Mouse (Mus musculus): ENCODE measurements around the gene Scrn3. TPM values are rescaled to one million over a fixed set of nuclear protein-coding genes. Genes with fewer than 3 reads are reported as not detected.

Scrn3 gene
- total RNA-seq, 2 experiments from 2014 or later = 15.0 to 16.8 TPM

DNA sequence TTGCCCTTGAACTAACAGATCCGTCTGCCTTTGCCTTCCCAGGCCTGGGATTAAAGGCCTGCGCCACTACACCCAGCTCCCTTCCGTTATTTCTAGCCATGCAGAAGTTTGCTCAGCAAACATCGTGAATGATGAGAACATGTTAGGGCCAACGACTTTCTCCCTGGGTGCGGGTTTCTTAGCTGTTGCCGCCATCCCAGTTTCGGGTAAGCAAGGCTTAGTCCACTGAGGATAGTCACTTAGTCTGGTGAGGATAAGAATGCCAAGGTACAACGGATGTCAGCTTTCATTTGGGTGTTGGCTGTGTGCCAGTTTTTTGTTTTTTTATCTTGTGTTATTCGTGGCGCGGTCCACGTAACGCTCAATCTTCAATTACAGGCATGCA lies 708 bp downstream of the Scrn3 start:
- peak; percentile 37 to 46 for DNase-seq (ENCODE audit: low spot score in 2 of 2)

DNA sequence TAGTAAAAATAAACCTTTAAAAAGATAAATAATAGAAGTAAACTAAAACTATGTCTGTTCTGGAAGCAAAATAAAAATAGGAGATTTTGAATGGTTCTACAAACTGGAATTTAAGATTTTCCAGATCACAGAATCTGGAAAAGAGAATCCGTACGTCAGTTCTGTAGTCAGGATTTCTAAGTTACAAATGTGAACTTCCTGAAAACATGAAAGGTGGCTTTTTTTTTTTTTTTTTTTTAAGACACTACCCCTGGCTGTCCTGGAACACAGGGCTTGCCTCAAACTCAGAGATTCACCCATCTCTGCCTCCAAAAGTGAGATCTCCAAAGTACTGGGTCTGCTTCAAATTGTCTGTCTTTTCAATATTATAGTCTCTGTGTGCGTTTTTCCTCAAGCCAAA lies 1.9 kb downstream of the Scrn3 start:
- DNase-seq (ENCODE audit: low spot score in 2 of 2) = no peak

GRCm38 (mm10) chr2:73317426-73317825 lies 5.0 kb downstream of the Scrn3 start:
- DNase-seq (ENCODE audit: low spot score in 2 of 2) = no peak

DNA sequence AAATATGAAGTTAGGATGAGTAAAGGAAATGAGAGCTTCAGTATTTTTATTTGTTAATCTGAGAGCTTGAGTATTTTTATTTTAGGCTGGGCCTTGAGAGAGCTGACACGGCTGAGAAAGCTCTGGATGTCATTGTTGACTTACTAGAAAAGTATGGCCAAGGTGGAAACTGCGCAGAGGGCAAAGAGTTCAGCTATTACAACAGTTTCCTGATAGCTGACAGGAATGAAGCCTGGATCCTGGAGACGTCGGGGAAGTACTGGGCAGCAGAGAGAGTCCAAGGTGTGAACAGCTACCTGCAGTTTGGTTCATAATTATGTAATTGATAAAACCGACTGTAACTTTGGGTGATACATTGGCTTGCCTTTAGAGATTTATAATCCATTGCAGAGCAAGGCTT lies 6.8 kb downstream of the Scrn3 start:
- no peak for DNase-seq (ENCODE audit: low spot score in 2 of 2)

GRCm38 (mm10) chr2:73322991-73323390 lies 10.6 kb downstream of the Scrn3 start:
- no peak for DNase-seq (ENCODE audit: low spot score in 2 of 2)

DNA sequence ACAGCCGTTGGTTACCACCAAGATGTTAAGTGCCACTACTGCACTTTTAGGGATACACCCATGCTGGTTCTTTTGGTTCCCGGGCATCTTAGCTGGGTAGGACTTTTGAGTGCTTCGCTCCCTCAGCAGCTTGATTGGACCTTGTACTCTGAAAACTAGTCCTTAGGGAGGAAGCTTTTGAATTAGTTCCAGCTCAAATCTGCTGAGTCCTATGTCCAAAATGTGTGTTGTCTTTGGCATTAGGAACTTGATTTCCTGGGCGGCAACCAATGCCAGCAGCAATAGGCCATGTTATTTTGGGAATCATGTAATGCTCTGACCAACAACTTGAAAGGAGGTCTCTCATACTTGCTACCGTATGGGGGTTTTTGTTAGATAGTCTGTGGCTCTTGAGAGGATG lies 13.5 kb downstream of the Scrn3 start:
- no peak for DNase-seq (ENCODE audit: low spot score in 2 of 2)

- no peak for DNase-seq (ENCODE audit: low spot score in 2 of 2)
Observed at GRCm38 (mm10) chr2:73335949-73336348, 23.5 kb downstream of the Scrn3 start.

GRCm38 (mm10) chr2:73338415-73338814 lies 26.0 kb downstream of the Scrn3 start:
- no peak for DNase-seq (ENCODE audit: low spot score in 2 of 2)

DNA sequence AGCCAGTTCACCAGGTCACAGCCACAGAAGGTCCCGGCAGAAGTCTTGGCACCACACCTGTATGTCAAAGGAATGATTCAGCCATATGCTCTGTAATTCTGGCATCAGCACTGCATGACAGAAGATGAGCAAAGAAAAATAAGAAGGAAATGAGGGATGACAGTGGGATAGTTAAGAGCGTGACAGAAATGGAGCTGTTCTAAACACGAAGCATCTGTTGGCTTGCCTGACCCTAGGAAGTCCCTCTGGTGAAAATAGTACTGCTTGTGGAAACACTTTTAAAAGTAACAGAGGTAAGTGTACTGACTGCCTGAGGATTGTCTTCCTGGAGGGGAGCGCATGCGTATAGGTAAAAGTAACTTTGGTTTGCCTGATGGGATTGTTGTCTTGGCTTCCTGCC lies 31.3 kb downstream of the Scrn3 start:
- DNase-seq (ENCODE audit: low spot score in 2 of 2) = no peak

- DNase-seq (ENCODE audit: low spot score in 2 of 2) = no peak
Observed at GRCm38 (mm10) chr2:73345204-73345603, 32.8 kb downstream of the Scrn3 start.

DNA sequence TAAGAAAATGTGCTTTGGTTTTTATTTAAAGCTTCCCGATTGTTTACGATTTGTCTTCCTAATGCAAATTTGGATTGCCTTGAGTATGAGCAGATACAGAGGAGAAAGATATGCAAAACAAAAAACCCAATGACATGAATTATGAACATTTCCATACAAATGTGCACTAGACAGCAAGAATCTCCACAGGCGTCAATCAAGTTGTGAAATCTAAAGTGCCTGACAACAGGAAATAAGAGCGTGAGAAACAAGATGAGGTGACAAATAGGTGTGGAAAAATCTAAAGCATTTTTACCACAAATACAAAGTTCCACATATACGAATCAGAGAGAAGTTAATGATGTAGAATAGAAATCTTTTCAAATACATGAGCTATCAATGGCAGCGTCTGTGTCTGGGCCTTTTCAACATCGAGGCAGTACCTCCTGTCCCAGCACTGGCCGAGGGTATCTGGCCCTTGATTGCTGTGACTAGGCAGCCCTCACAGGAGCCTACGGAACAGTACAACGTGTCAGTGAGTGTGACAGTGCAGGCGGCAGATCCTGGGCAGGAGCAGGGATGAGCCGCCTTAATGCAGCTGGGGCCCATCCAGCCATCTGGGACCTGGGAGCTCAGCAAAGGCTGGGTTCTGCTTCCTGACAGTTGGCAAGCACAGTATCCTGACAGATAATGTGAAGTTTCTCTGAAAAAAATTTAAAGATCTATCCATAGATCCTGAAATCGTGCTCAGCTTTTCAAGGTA lies 34.1 kb downstream of the Scrn3 start:
- peak; percentile 59 to 78 for DNase-seq (ENCODE audit: low spot score in 2 of 2)

GRCm38 (mm10) chr2:73347136-73347535 lies 34.7 kb downstream of the Scrn3 start:
- DNase-seq (ENCODE audit: low spot score in 2 of 2) = no peak

DNA sequence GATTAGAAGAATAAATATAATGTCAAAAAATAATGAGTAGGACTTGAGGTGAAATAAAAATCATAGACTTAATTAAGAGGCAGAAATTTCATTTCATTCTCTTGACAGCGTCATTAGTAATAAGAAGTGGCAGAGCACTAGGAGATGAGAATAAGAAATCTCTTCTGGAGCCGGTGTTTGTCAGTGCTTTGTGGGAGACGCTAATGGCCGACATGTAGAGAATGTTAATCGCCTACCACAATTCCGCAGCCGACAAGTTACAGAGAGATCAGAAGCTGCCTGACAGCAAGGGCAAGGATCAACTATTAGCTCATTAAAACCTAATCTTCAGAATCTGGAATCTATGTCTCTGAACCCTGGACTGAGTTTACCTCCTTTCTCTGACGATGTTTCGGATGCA lies 35.4 kb downstream of the Scrn3 start:
- no peak for DNase-seq (ENCODE audit: low spot score in 2 of 2)

GRCm38 (mm10) chr2:73348221-73348620 lies 35.8 kb downstream of the Scrn3 start:
- no peak for DNase-seq (ENCODE audit: low spot score in 2 of 2)

DNA sequence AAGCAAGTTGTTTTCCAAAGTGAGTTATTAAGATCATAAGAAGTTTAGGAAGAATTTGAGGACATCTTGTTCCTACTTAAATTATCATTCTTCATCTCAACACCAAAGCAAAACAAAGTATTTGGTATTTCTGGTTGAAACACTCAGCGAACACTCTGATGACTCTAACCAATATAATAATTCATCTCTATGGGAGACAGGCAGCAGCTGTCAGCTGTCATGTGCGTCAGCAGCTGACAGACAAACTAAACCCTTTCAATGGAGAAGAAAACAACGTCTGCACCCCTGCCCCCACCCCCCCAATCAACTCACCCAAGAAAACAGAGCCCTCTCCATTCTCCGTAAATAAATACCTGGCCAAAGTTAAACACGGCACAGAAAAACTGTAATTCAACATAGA lies 39.1 kb downstream of the Scrn3 start:
- DNase-seq (ENCODE audit: low spot score in 2 of 2) = peak in 1 of 2 experiments; percentile 54

- DNase-seq (ENCODE audit: low spot score in 2 of 2) = peak in 1 of 2 experiments; percentile 64
Observed at GRCm38 (mm10) chr2:73351927-73352374, 39.5 kb downstream of the Scrn3 start.

- DNase-seq (ENCODE audit: low spot score in 2 of 2) = no peak
Observed at GRCm38 (mm10) chr2:73357004-73357403, 44.6 kb downstream of the Scrn3 start.

- no peak for DNase-seq (ENCODE audit: low spot score in 2 of 2)
Observed at GRCm38 (mm10) chr2:73359941-73360340, 47.5 kb downstream of the Scrn3 start.

- no peak for DNase-seq (ENCODE audit: low spot score in 2 of 2)
Observed at GRCm38 (mm10) chr2:73360536-73360935, 48.1 kb downstream of the Scrn3 start.

DNA sequence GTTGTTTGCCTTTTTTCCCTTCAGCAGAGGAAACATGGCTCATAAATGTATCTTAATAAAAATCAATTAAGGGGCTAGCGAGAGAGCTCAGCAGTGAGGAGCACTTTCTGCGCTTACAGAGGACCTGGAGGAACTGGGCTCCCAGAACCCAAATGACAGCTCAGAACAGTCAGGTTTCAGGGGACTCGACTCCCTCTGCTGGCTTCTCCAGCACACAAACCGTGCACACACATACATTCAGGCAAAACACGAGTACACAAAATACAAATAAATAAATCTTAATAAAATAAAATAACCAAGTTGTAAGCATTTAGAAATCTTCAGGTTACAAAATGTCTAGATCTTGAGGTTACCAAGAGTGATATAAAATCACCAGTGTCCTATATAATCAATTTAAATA lies 51.0 kb downstream of the Scrn3 start:
- no peak for DNase-seq (ENCODE audit: low spot score in 2 of 2)

DNA sequence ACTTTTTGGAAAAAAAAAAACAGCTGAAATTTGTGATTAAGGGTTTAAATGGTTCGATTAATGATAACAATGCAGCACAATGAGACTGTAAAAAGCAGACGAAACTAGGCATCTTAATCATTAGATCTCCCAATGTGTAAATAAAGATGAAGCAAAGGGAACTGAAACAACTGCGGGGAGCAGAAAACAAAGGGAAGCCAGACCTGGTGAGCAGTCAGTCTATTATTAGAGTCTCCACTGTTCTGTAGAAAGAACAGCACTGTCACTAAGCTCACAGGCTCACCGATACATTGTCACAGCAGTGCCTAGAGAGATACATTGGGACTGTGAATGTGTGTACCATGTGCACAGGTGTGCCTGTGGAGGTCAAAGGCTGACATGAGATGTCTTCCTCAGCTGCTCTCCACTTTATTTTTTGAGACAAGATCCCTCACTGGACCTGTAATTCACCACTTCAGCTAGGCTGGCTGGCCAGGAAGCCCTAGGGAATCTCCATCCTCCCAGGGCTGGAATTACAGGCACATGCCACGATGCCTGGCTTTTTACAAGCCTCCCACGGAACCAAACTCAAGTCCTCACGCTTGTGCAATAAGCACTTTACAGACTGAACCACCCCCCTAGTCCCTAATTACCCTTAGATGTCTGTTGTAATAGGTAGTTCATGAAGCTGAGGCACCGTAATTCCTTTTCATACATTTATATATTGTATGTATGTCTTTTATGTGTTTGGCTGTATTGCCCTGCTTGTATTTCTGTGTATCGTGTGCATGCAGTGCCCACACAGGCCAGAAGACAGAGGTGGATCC lies 59.3 kb downstream of the Scrn3 start:
- no peak for DNase-seq (ENCODE audit: low spot score in 2 of 2)

DNA sequence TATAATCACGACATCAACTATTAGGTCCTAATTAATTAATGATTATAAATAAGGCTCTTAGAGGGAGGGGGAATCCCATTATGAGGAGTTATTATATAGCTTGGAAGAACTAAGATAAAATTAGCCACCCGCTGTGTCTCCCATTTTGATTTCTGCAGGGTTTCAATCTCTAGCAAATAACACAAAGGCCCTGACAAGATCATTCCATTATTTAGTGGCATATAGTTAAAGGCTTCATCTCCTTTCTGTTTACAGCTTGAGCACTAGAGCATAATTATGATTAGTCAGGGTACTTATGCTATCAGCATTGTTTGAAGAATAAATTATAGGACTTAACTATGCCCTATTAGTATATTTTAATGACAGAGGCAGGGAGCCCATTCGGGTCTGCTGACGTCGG lies 65.9 kb downstream of the Scrn3 start:
- no peak for DNase-seq (ENCODE audit: low spot score in 2 of 2)

GRCm38 (mm10) chr2:73379656-73380055 lies 67.3 kb downstream of the Scrn3 start:
- no peak for DNase-seq (ENCODE audit: low spot score in 2 of 2)

Data from layer of hippocampus, postnatal 14 days (tissue).